Mouse (Mus musculus) activated CD4-positive, CD25-positive, alpha-beta regulatory T cell, adult 9 weeks (primary cell): ENCODE measurements around the gene Wdr20rt. TPM values are rescaled to one million over a fixed set of nuclear protein-coding genes. Genes with fewer than 3 reads are reported as not detected.

Experiments
- polyA plus RNA-seq: library from polyadenylated mRNA; unstranded; fragments of 100-300 nt; shearing (Covaris generic); gene quantifications from one replicate; pipeline ENCODE4 v1.2.1, GENCODE M21; 2017

Wdr20rt gene
- polyA plus RNA-seq, result not detected

DNA sequence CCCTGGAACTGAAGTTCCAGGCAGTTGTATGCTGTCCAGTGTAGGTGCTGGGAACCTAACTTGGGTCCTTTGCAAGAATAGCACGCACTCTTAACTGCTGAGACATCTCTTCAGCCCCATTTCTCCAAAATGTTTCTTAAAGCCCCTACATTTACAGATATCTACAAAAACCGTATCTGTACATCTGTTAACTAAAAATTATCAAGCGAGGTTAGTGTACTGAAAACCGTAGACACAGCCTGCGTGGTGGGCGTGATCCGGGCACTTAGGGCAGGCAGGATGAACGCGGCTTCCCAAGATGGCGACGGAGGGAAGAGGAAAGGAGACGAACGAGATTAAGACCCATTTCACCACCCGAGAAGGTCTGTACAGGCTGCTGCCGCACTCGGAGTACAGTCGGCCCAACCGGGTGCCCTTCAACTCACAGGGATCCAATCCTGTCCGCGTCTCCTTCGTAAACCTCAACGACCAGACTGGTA, at the start of gene Wdr20rt:
TSS of gene Wdr20rt (plus strand) at position 51 of the 479 bp plus-strand sequence.

Other genes with a start within 250 kb of the Wdr20rt start
- gene Prpf39, start 189.2 kb upstream of the Wdr20rt start, polyA plus RNA-seq, result 111 TPM
- 258 TPM for gene Fkbp3, start 151.5 kb upstream of the Wdr20rt start, polyA plus RNA-seq
- 5.4 TPM for gene Fancm, start 149.9 kb upstream of the Wdr20rt start, polyA plus RNA-seq
- gene Mis18bp1, start 52.9 kb upstream of the Wdr20rt start, polyA plus RNA-seq, result 4.2 TPM